Mouse (Mus musculus) forebrain, embryonic 14.5 days (tissue): ENCODE data around the gene Fam81a. TPM values are rescaled to one million over a fixed set of nuclear protein-coding genes. Genes with fewer than 3 reads are reported as not detected.

ENCODE experiments used
- ATAC-seq: fragments of 200-750 bp; cut with Nextera tagmentation; 2 replicates; pipeline ENCODE4 v1.8.0; 2017; ENCODE audit warnings: mild to moderate bottlenecking, moderate library complexity
- DNase-seq: peaks from one replicate; pipeline ENCODE4 v3.0.0-alpha.2; 2015; ENCODE audit warnings: low spot score
- H3K27ac ChIP-seq: fragments of 300-500 bp; sonication (generic); 2 replicates; pipeline ENCODE4 v1.5.1; 2014; ENCODE audit warnings: low read depth, mild to moderate bottlenecking, control low read depth, low read length, moderate library complexity
- H3K27me3 ChIP-seq: fragments of 300-500 bp; sonication (generic); replicated peaks from 2 replicates; pipeline ENCODE4 v1.6.1; 2014; ENCODE audit warnings: low read length, control low read depth, mixed read lengths; ENCODE audit not compliant: control insufficient read depth, insufficient read depth
- H3K36me3 ChIP-seq: fragments of 300-500 bp; sonication (generic); 2 replicates; pipeline ENCODE4 v1.6.1; 2014; ENCODE audit warnings: low read length, control low read depth; ENCODE audit not compliant: control insufficient read depth, insufficient read depth
- H3K4me1 ChIP-seq: fragments of 300-500 bp; sonication (generic); 2 replicates; pipeline ENCODE4 v1.6.1; 2014; ENCODE audit warnings: antibody characterized with exemption, low read length, control low read depth; ENCODE audit not compliant: control insufficient read depth, insufficient read depth
- H3K4me2 ChIP-seq: fragments of 300-500 bp; sonication (generic); 2 replicates; pipeline ENCODE4 v1.6.1; 2014; ENCODE audit warnings: mild to moderate bottlenecking, control low read depth, low read length
- H3K4me3 ChIP-seq: fragments of 300-500 bp; sonication (generic); 2 replicates; pipeline ENCODE4 v1.5.1; 2014; ENCODE audit warnings: low read depth, low read length, control low read depth
- H3K9ac ChIP-seq: fragments of 300-500 bp; sonication (generic); 2 replicates; pipeline ENCODE4 v1.6.1; 2014; ENCODE audit warnings: mild to moderate bottlenecking, low read length, control low read depth, moderate library complexity
- H3K9me3 ChIP-seq: fragments of 300-500 bp; sonication (generic); replicated peaks from 2 replicates; pipeline ENCODE4 v1.6.1; 2016; ENCODE audit warnings: low read length, control low read depth, mixed read lengths; ENCODE audit not compliant: control insufficient read depth
- WGBS: fragments of 180-500 bp; shearing (Covaris S2); extraction: QIAGEN DNeasy Blood & Tissue Kit; methylation state at CpG from one replicate; pipeline ENCODE4 v1.1.7; 2014; 5-methylcytosine and 5-hydroxymethylcytosine counted together
- polyA plus RNA-seq: library from polyadenylated mRNA; unstranded; fragments of >200 nt; fragmentation: Nextera tagmentation; extraction: Ambion mirVana; gene quantifications from 2 replicates; pipeline ENCODE4 v1.2.1, GENCODE M21; 2014

The Fam81a gene
- polyA plus RNA-seq, 1 experiment from 2014 or later, result 5.6 TPM

- 85% methylated on average over 25 of the region's 25 CpGs for WGBS
- H3K4me1 ChIP-seq, result 0 out of 2 replicates have a peak, but pooled peaks cover under 1% of the 10 kb centered on the region
- H3K9ac ChIP-seq, result no peak overlapping the region
- no peaks in the 10 kb centered on the region for H3K9me3 ChIP-seq
- H3K36me3 ChIP-seq, result no peaks in the 10 kb centered on the region
- H3K27me3 ChIP-seq, result no peaks in the 10 kb centered on the region
- DNase-seq (no peak), ATAC-seq (no peak)
- no peak overlapping the region for H3K4me3 ChIP-seq
- H3K4me2 ChIP-seq, result no peak overlapping the region
- no peak overlapping the region for H3K27ac ChIP-seq
These were observed 59.8 kb downstream of the Fam81a start for GRCm38 (mm10) chr9:70082357-70083204.

GRCm38 (mm10) chr9:70081767-70082166 lies 60.6 kb downstream of the Fam81a start:
- Histone ChIP-seq H3K27ac (no peak overlapping the region), H3K4me2 (no peak overlapping the region), H3K9ac (no peak overlapping the region), H3K4me3 (no peak overlapping the region), H3K27me3 (no peaks in the 10 kb centered on the region), H3K36me3 (no peaks in the 10 kb centered on the region), H3K4me1 (no peaks in the 10 kb centered on the region), H3K9me3 (no peaks in the 10 kb centered on the region)
- ATAC-seq (no peak), DNase-seq (no peak)
- WGBS, result 95% methylated on average over 7 of the region's 7 CpGs

GRCm38 (mm10) chr9:70080976-70081375 lies 61.4 kb downstream of the Fam81a start:
- Histone ChIP-seq H3K4me3 (no peak overlapping the region), H3K4me1 (no peaks in the 10 kb centered on the region), H3K9me3 (no peaks in the 10 kb centered on the region), H3K36me3 (no peaks in the 10 kb centered on the region), H3K9ac (no peak overlapping the region), H3K4me2 (no peak overlapping the region), H3K27ac (no peak overlapping the region), H3K27me3 (no peaks in the 10 kb centered on the region)
- no peak for ATAC-seq
- peak; percentile 33 for DNase-seq
- WGBS, result 72% methylated on average over 2 of the region's 2 CpGs

- H3K9ac ChIP-seq, result no peak overlapping the region
- 92% methylated on average over 9 of the region's 9 CpGs for WGBS
- no peak overlapping the region for H3K27ac ChIP-seq
- H3K36me3 ChIP-seq, result no peaks in the 10 kb centered on the region
- DNase-seq, result no peak
- H3K9me3 ChIP-seq, result no peaks in the 10 kb centered on the region
- H3K4me2 ChIP-seq, result no peak overlapping the region
- H3K4me3 ChIP-seq, result no peak overlapping the region
- ATAC-seq, result no peak
- no peaks in the 10 kb centered on the region for H3K4me1 ChIP-seq
- no peaks in the 10 kb centered on the region for H3K27me3 ChIP-seq
These were observed 62.1 kb downstream of the Fam81a start for GRCm38 (mm10) chr9:70080027-70080800.

- 94% methylated on average over 3 of the region's 3 CpGs for WGBS
These were observed 64.3 kb downstream of the Fam81a start for GRCm38 (mm10) chr9:70078034-70078433.

GRCm38 (mm10) chr9:70077170-70077569 lies 65.2 kb downstream of the Fam81a start:
- 79% methylated on average over 7 of the region's 7 CpGs for WGBS
- Histone ChIP-seq H3K4me2 (no peak overlapping the region), H3K4me1 (no peaks in the 10 kb centered on the region), H3K27me3 (no peaks in the 10 kb centered on the region), H3K4me3 (no peak overlapping the region), H3K36me3 (no peaks in the 10 kb centered on the region), H3K27ac (no peak overlapping the region), H3K9ac (no peak overlapping the region), H3K9me3 (no peaks in the 10 kb centered on the region)
- DNase-seq (no peak), ATAC-seq (no peak)

More at GRCm38 (mm10) chr9:70078034-70078433, 64.3 kb downstream of the Fam81a start:
- H3K27me3 ChIP-seq, result no peaks in the 10 kb centered on the region
- H3K4me3 ChIP-seq, result no peak overlapping the region
- H3K9ac ChIP-seq, result no peak overlapping the region
- ATAC-seq (no peak), DNase-seq (no peak)
- H3K36me3 ChIP-seq, result no peaks in the 10 kb centered on the region
- no peaks in the 10 kb centered on the region for H3K4me1 ChIP-seq
- H3K27ac ChIP-seq, result no peak overlapping the region
- H3K9me3 ChIP-seq, result no peaks in the 10 kb centered on the region
- no peak overlapping the region for H3K4me2 ChIP-seq

- WGBS, result 87% methylated on average over 8 of the region's 8 CpGs
- H3K4me2 ChIP-seq, result no peak overlapping the region
- no peaks in the 10 kb centered on the region for H3K27me3 ChIP-seq
- DNase-seq (no peak), ATAC-seq (no peak)
- H3K4me3 ChIP-seq, result no peak overlapping the region
- H3K36me3 ChIP-seq, result no peaks in the 10 kb centered on the region
- H3K9me3 ChIP-seq, result no peaks in the 10 kb centered on the region
- no peak overlapping the region for H3K27ac ChIP-seq
- H3K9ac ChIP-seq, result no peak overlapping the region
- H3K4me1 ChIP-seq, result no peaks in the 10 kb centered on the region
These were observed 70.0 kb downstream of the Fam81a start for GRCm38 (mm10) chr9:70072387-70072786.

GRCm38 (mm10) chr9:70069961-70070435 lies 72.4 kb downstream of the Fam81a start:
- 74% methylated on average over 8 of the region's 8 CpGs for WGBS

GRCm38 (mm10) chr9:70067497-70067896 lies 74.9 kb downstream of the Fam81a start:
- H3K27ac ChIP-seq, result no peak overlapping the region
- no peaks in the 10 kb centered on the region for H3K4me1 ChIP-seq
- DNase-seq (no peak), ATAC-seq (no peak)
- H3K9ac ChIP-seq, result no peak overlapping the region
- 96% methylated on average over 3 of the region's 3 CpGs for WGBS
- H3K4me3 ChIP-seq, result no peak overlapping the region
- no peaks in the 10 kb centered on the region for H3K27me3 ChIP-seq
- H3K36me3 ChIP-seq, result no peaks in the 10 kb centered on the region
- no peak overlapping the region for H3K4me2 ChIP-seq
- H3K9me3 ChIP-seq, result no peaks in the 10 kb centered on the region

More at GRCm38 (mm10) chr9:70069961-70070435, 72.4 kb downstream of the Fam81a start:
- no peaks in the 10 kb centered on the region for H3K9me3 ChIP-seq
- no peak overlapping the region for H3K4me2 ChIP-seq
- H3K4me1 ChIP-seq, result no peaks in the 10 kb centered on the region
- no peak for DNase-seq
- H3K27ac ChIP-seq, result no peak overlapping the region
- H3K27me3 ChIP-seq, result no peaks in the 10 kb centered on the region
- no peak overlapping the region for H3K9ac ChIP-seq
- H3K4me3 ChIP-seq, result no peak overlapping the region
- H3K36me3 ChIP-seq, result no peaks in the 10 kb centered on the region
- no peak for ATAC-seq
